Mouse (Mus musculus) limb, embryonic 10.5 days (tissue): ENCODE data around the gene Kcnj2. TPM values are rescaled to one million over a fixed set of nuclear protein-coding genes. Genes with fewer than 3 reads are reported as not detected.

ENCODE experiments used
- DNase-seq: peaks from one replicate; pipeline ENCODE4 v3.0.0-alpha.2; 2017; ENCODE audit warnings: low spot score
- H3K27ac ChIP-seq: fragments of 300-500 bp; sonication (generic); 2 replicates; pipeline ENCODE4 v1.5.1; 2016; ENCODE audit warnings: mild to moderate bottlenecking
- H3K27me3 ChIP-seq: fragments of 300-500 bp; sonication (generic); 2 replicates; pipeline ENCODE4 v1.6.1; 2016; ENCODE audit warnings: low read depth, mild to moderate bottlenecking; ENCODE audit not compliant: poor library complexity, severe bottlenecking
- H3K36me3 ChIP-seq: fragments of 300-500 bp; sonication (generic); 2 replicates; pipeline ENCODE4 v1.6.1; 2016; ENCODE audit warnings: mild to moderate bottlenecking, moderate library complexity
- H3K4me1 ChIP-seq: fragments of 300-500 bp; sonication (generic); 2 replicates; pipeline ENCODE4 v1.6.1; 2016
- H3K4me3 ChIP-seq: fragments of 300-500 bp; sonication (generic); 2 replicates; pipeline ENCODE4 v1.5.1; 2016; ENCODE audit warnings: mild to moderate bottlenecking, moderate library complexity
- H3K9me3 ChIP-seq: fragments of 300-500 bp; sonication (generic); replicated peaks from 2 replicates; pipeline ENCODE4 v1.6.1; 2016; ENCODE audit warnings: mild to moderate bottlenecking
- WGBS: fragments of 180-500 bp; shearing (Covaris S2); methylation state at CpG from one replicate; pipeline ENCODE4 v1.1.7; 2016; 5-methylcytosine and 5-hydroxymethylcytosine counted together
- polyA plus RNA-seq: library from polyadenylated mRNA; unstranded; fragments of >200 nt; fragmentation: Nextera tagmentation; extraction: Ambion mirVana; gene quantifications from 2 replicates; pipeline ENCODE4 v1.2.1, GENCODE M21; 2016

Gene Kcnj2
- polyA plus RNA-seq, 1 experiment from 2014 or later: 2.5 TPM

- peak overlapping the region; percentile 80; the same call in 1 of the 2 replicates for H3K27ac ChIP-seq
- H3K4me1 ChIP-seq: peaks cover 21% of the 10 kb centered on the region
- WGBS: under 1% methylated on average over 25 of the region's 25 CpGs
- peaks cover 9% of the 10 kb centered on the region for H3K27me3 ChIP-seq
- no peaks in the 10 kb centered on the region for H3K9me3 ChIP-seq
- peak; percentile 66 for DNase-seq
- peak overlapping the region; percentile 67 for H3K4me3 ChIP-seq
- H3K36me3 ChIP-seq: no peaks in the 10 kb centered on the region
Measured at GRCm38 (mm10) chr11:111064751-111065527, 1.0 kb upstream of the Kcnj2 start.

- H3K9me3 ChIP-seq: no peaks in the 10 kb centered on the region
- DNase-seq: no peak
- peak overlapping the region; percentile 67 for H3K4me3 ChIP-seq
- no peaks in the 10 kb centered on the region for H3K36me3 ChIP-seq
- H3K4me1 ChIP-seq: peaks cover 21% of the 10 kb centered on the region
- peak overlapping the region; percentile 80 for H3K27ac ChIP-seq
- 2% methylated on average over 9 of the region's 9 CpGs for WGBS
- H3K27me3 ChIP-seq: peaks cover 9% of the 10 kb centered on the region
Measured at GRCm38 (mm10) chr11:111066299-111066691, 331 bp downstream of the Kcnj2 start.

- 70% methylated on average over 3 of the region's 3 CpGs for WGBS
- DNase-seq: no peak
- H3K27ac ChIP-seq: no peak overlapping the region
- peaks cover 12% of the 10 kb centered on the region for H3K36me3 ChIP-seq
- H3K9me3 ChIP-seq: no peaks in the 10 kb centered on the region
- H3K27me3 ChIP-seq: peaks cover 9% of the 10 kb centered on the region
- 0 out of 2 replicates have a peak overlapping the region, but pooled peaks have one; percentile 15 for H3K4me3 ChIP-seq
- H3K4me1 ChIP-seq: peaks cover 21% of the 10 kb centered on the region
Measured at GRCm38 (mm10) chr11:111067787-111068186, 1.8 kb downstream of the Kcnj2 start.

GRCm38 (mm10) chr11:111070460-111070859 is 4.5 kb downstream of the Kcnj2 start:
- Histone ChIP-seq H3K27me3 (peaks cover 9% of the 10 kb centered on the region), H3K4me1 (peaks cover 18% of the 10 kb centered on the region), H3K4me3 (no peak overlapping the region), H3K36me3 (peaks cover 16% of the 10 kb centered on the region), H3K27ac (no peak overlapping the region), H3K9me3 (no peaks in the 10 kb centered on the region)
- DNase-seq: no peak

- peaks cover 16% of the 10 kb centered on the region for H3K36me3 ChIP-seq
- H3K27me3 ChIP-seq: no peaks in the 10 kb centered on the region
- no peak overlapping the region for H3K4me3 ChIP-seq
- no peak overlapping the region for H3K27ac ChIP-seq
- DNase-seq: no peak
- H3K9me3 ChIP-seq: no peaks in the 10 kb centered on the region
- H3K4me1 ChIP-seq: no peaks in the 10 kb centered on the region
Measured at GRCm38 (mm10) chr11:111074131-111074530, 8.2 kb downstream of the Kcnj2 start.

- Histone ChIP-seq H3K27me3 (no peaks in the 10 kb centered on the region), H3K9me3 (no peaks in the 10 kb centered on the region), H3K4me1 (no peaks in the 10 kb centered on the region), H3K4me3 (no peak overlapping the region), H3K36me3 (0 out of 2 replicates have a peak, but pooled peaks cover 3% of the 10 kb centered on the region), H3K27ac (no peak overlapping the region)
- no peak for DNase-seq
- 90% methylated on average over 11 of the region's 11 CpGs for WGBS
Measured at GRCm38 (mm10) chr11:111078107-111078506, 12.1 kb downstream of the Kcnj2 start.

GRCm38 (mm10) chr11:111083009-111083408 is 17.0 kb downstream of the Kcnj2 start:
- Histone ChIP-seq H3K4me1 (no peaks in the 10 kb centered on the region), H3K36me3 (no peaks in the 10 kb centered on the region), H3K27me3 (no peaks in the 10 kb centered on the region), H3K9me3 (no peaks in the 10 kb centered on the region), H3K4me3 (no peak overlapping the region), H3K27ac (no peak overlapping the region)
- DNase-seq: no peak
- 85% methylated on average over 2 of the region's 2 CpGs for WGBS

GRCm38 (mm10) chr11:111086933-111087332 is 21.0 kb downstream of the Kcnj2 start:
- Histone ChIP-seq H3K27me3 (no peaks in the 10 kb centered on the region), H3K27ac (no peak overlapping the region), H3K36me3 (no peaks in the 10 kb centered on the region), H3K4me1 (peaks cover 8% of the 10 kb centered on the region), H3K4me3 (no peak overlapping the region), H3K9me3 (no peaks in the 10 kb centered on the region)
- no peak for DNase-seq
- 90% methylated on average over 6 of the region's 6 CpGs for WGBS

- Histone ChIP-seq H3K4me1 (peaks cover 8% of the 10 kb centered on the region), H3K27ac (no peak overlapping the region), H3K36me3 (no peaks in the 10 kb centered on the region), H3K4me3 (no peak overlapping the region), H3K9me3 (no peaks in the 10 kb centered on the region), H3K27me3 (no peaks in the 10 kb centered on the region)
- no peak for DNase-seq
Measured at GRCm38 (mm10) chr11:111088226-111088625, 22.3 kb downstream of the Kcnj2 start.

GRCm38 (mm10) chr11:111088812-111089211 is 22.8 kb downstream of the Kcnj2 start:
- no peak for DNase-seq
- Histone ChIP-seq H3K36me3 (no peaks in the 10 kb centered on the region), H3K4me3 (no peak overlapping the region), H3K9me3 (no peaks in the 10 kb centered on the region), H3K27ac (0 out of 2 replicates have a peak overlapping the region, but pooled peaks have one; percentile 25), H3K27me3 (no peaks in the 10 kb centered on the region), H3K4me1 (peaks cover 8% of the 10 kb centered on the region)
- WGBS: 40% methylated on average over 3 of the region's 3 CpGs

GRCm38 (mm10) chr11:111091117-111091516 is 25.2 kb downstream of the Kcnj2 start:
- no peaks in the 10 kb centered on the region for H3K9me3 ChIP-seq
- H3K4me1 ChIP-seq: peaks cover 8% of the 10 kb centered on the region
- WGBS: 80% methylated on average over 6 of the region's 6 CpGs
- H3K27ac ChIP-seq: no peak overlapping the region
- H3K36me3 ChIP-seq: no peaks in the 10 kb centered on the region
- no peak for DNase-seq
- H3K4me3 ChIP-seq: no peak overlapping the region
- H3K27me3 ChIP-seq: no peaks in the 10 kb centered on the region

GRCm38 (mm10) chr11:111092967-111093366 is 27.0 kb downstream of the Kcnj2 start:
- Histone ChIP-seq H3K27me3 (no peaks in the 10 kb centered on the region), H3K9me3 (no peaks in the 10 kb centered on the region), H3K4me3 (no peak overlapping the region), H3K36me3 (no peaks in the 10 kb centered on the region), H3K27ac (no peak overlapping the region), H3K4me1 (peaks cover 8% of the 10 kb centered on the region)
- DNase-seq: no peak
- WGBS: 88% methylated on average over 2 of the region's 2 CpGs

- H3K36me3 ChIP-seq: no peaks in the 10 kb centered on the region
- no peaks in the 10 kb centered on the region for H3K27me3 ChIP-seq
- H3K4me1 ChIP-seq: no peaks in the 10 kb centered on the region
- no peaks in the 10 kb centered on the region for H3K9me3 ChIP-seq
- no peak for DNase-seq
- 91% methylated on average over 5 of the region's 5 CpGs for WGBS
- H3K4me3 ChIP-seq: no peak overlapping the region
- H3K27ac ChIP-seq: no peak overlapping the region
Measured at GRCm38 (mm10) chr11:111096612-111097011, 30.6 kb downstream of the Kcnj2 start.

- H3K27ac ChIP-seq: no peak overlapping the region
- no peaks in the 10 kb centered on the region for H3K9me3 ChIP-seq
- no peaks in the 10 kb centered on the region for H3K4me1 ChIP-seq
- DNase-seq: no peak
- no peaks in the 10 kb centered on the region for H3K36me3 ChIP-seq
- WGBS: 90% methylated on average over 2 of the region's 2 CpGs
- no peaks in the 10 kb centered on the region for H3K27me3 ChIP-seq
- no peak overlapping the region for H3K4me3 ChIP-seq
Measured at GRCm38 (mm10) chr11:111100131-111100530, 34.2 kb downstream of the Kcnj2 start.
